Comparison of ENCODE assay signal across 7 mouse cellular contexts in the genomic region with DNA sequence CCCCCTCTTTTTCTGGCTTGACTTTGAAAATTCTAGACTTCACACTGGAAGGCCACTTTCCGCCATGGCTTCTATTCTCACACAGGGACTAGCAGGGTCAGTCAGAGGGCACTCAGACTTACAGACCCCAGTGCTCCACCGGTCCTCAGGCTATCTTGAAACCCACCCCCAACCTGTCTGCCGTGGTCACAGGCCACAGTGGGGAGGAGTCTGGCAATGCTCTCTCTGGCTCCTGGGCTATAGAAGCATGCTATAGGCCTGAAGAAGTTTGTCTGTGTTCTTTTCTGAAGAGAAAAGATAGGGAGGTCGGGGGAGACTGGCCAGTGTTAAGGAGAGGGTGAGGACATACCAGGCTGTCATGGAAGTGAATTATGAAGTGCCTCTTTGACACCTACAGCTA. TPM values are rescaled to one million over a fixed set of nuclear protein-coding genes. Genes with fewer than 3 reads are reported as not detected.
A peak's percentile ranks its signal among the peaks of the same experiment; 100 is the strongest.
DNase-seq lines count a peak whose midpoint lies in the region; ATAC-seq lines count a peak whose summit lies in the region.

No protein-coding gene starts in this region.

- H3K4me2 ChIP-seq in kidney, embryonic 16.5 days (replicated peaks; ENCODE audit: low read depth, low read length) = 0 out of 2 replicates have a peak overlapping the region, but pooled peaks have one; percentile 28
- no peak overlapping the region for H3K4me2 ChIP-seq in liver, embryonic 15.5 days

- peak overlapping the region; percentile 44 for H3K9ac ChIP-seq in kidney, embryonic 16.5 days (replicated peaks; ENCODE audit: low read length)
- H3K9ac ChIP-seq in liver, embryonic 15.5 days = no peak overlapping the region

- WGBS in kidney, embryonic 16.5 days = 34% methylated on average over 4 of the region's 4 CpGs
- 51% methylated on average over 4 of the region's 4 CpGs for WGBS in liver, embryonic 15.5 days (ENCODE audit: insufficient replicate concordance)

- no peaks in the 10 kb centered on the region for H3K27me3 ChIP-seq in kidney, embryonic 16.5 days (ENCODE audit: insufficient read depth, low read length)
- H3K27me3 ChIP-seq in liver, embryonic 15.5 days = no peaks in the 10 kb centered on the region

- peaks cover 5% of the 10 kb centered on the region for H3K36me3 ChIP-seq in kidney, embryonic 16.5 days (ENCODE audit: insufficient read depth, low read length)
- H3K36me3 ChIP-seq in liver, embryonic 15.5 days (replicated peaks) = peaks cover 12% of the 10 kb centered on the region; the same call in 1 of the 2 replicates

- no peak overlapping the region for H3K4me3 ChIP-seq in kidney, embryonic 16.5 days (ENCODE audit: low read length)
- H3K4me3 ChIP-seq in liver, embryonic 15.5 days (replicated peaks) = no peak overlapping the region

- H3K27ac ChIP-seq in kidney, embryonic 16.5 days (ENCODE audit: low read length) = peak overlapping the region; percentile 98
- peak overlapping the region; percentile 48 for H3K27ac ChIP-seq in liver, embryonic 15.5 days (replicated peaks)

- peaks cover 37% of the 10 kb centered on the region for H3K4me1 ChIP-seq in kidney, embryonic 16.5 days (ENCODE audit: insufficient read depth, low read length)
- H3K4me1 ChIP-seq in liver, embryonic 15.5 days (replicated peaks) = peaks cover 35% of the 10 kb centered on the region

- DNase-seq in kidney, postnatal 25 days = no peak
- DNase-seq in embryo, embryonic 9.5 days (ENCODE audit: extremely low spot score) = peak; percentile 25
- peak; percentile 32 for DNase-seq in forelimb bud, embryonic 11.5 days (ENCODE audit: low read depth, low spot score)
- DNase-seq in cerebellum, postnatal 25 days = no peak
- no peak for DNase-seq in ovary, postnatal 36 days (ENCODE audit: low spot score)

- ATAC-seq in kidney, embryonic 16.5 days (ENCODE audit: low FRiP score, low TSS enrichment) = no peak
- no peak for ATAC-seq in liver, embryonic 15.5 days (ENCODE audit: insufficient read depth)

- H3K9me3 ChIP-seq in kidney, embryonic 16.5 days (ENCODE audit: low read length) = no peaks in the 10 kb centered on the region
- H3K9me3 ChIP-seq in liver, embryonic 15.5 days (replicated peaks) = no peaks in the 10 kb centered on the region

RNA-seq across cellular contexts. Expression of gene Fscn1, which starts 39.9 kb away (rescaled TPM):
- 302 and 349 TPM in 2 replicates for polyA plus RNA-seq in kidney, embryonic 16.5 days (2015; fragmentation: Nextera tagmentation; extraction: Ambion mirVana)
- 23.0 and 23.4 TPM in 2 replicates for polyA plus RNA-seq in liver, embryonic 15.5 days (2015; fragmentation: Nextera tagmentation; extraction: Ambion mirVana)

Comparison
In these comparisons a context has a peak if more than half of its experiments do, and no peak if none do; other contexts are left out.
1. DNase-seq: peak in embryo, embryonic 9.5 days (single experiment) and forelimb bud, embryonic 11.5 days (single experiment); none in kidney, postnatal 25 days (0 of 2), cerebellum, postnatal 25 days (0 of 2) and ovary, postnatal 36 days (single experiment).
2. RNA of gene Fscn1, which starts 39.9 kb away (polyA plus RNA-seq): 302 to 349 TPM in kidney, embryonic 16.5 days; 23.0 to 23.4 TPM in liver, embryonic 15.5 days; every median in the first group is over 10 times any median in the second.